Mouse (Mus musculus) E14TG2a.4 (cell line): Measurements from ENCODE around the gene Dpy19l3.

Experiments used
- CTCF ChIP-seq: conservative IDR thresholded peaks from 2 replicates; pipeline ENCODE4 v1.5.1; 2014; ENCODE audit warnings: low read length
- POU5F1 ChIP-seq: IDR thresholded peaks from 2 replicates; pipeline ENCODE4 v1.6.1; 2014; ENCODE audit warnings: low read length, borderline replicate concordance

DNA sequence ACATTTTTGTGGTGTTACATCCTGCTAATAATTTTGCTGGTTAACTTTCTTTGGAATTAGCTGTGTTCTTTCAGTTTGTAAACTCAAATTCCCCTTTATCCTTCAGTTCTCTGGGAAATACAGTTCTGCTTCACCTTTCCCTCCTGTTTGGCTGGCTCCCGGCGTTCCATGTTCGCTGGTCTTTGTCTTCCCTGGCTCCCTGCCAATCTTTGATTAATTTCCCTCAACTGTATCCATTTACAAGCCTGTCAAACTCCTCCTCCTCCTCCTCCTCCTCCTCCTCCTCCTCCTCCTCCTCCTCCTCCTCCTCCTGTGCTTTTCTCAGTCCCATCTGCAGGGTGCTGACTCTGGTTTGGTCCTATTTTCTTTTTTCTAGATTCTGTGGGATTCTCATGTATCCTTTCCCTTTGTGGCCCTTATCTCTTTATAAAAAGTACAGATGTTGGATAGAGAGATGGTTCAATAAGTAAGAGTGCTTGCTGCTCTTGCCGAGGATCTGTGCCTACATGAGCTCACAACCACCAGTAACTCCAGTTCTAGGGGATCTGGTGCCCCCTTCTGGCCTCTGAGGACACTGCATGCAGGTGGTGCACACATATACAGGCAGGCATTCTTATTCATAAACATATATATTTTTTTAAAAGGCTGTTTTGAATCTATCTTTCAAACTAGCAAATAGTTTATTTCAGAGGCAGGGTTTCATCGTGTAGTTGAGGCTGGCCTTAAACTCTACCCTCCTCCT lies 13.6 kb downstream of the Dpy19l3 start:
- peak; percentile 93 for TF ChIP-seq CTCF
- no peak for TF ChIP-seq POU5F1
